Mouse (Mus musculus) liver, adult 2 months (tissue): ENCODE data around the gene Tnnt1. TPM values are rescaled to one million over a fixed set of nuclear protein-coding genes. Genes with fewer than 3 reads are reported as not detected.
"Not testable (repeated sequence)": the region's sequence is repeated elsewhere in the genome, so short reads cannot be mapped to it uniquely, and the experiment has no call there.

Experiments
- DNase-seq: peaks from one replicate; pipeline ENCODE4 v3.0.0-alpha.2; 2011; ENCODE audit warnings: low read depth, low spot score; ENCODE audit errors: extremely low read depth
- H3K27ac ChIP-seq: fragments of 200-500 bp; replicated peaks from 2 replicates; pipeline ENCODE4 v1.5.1; 2012; ENCODE audit warnings: low read depth, mild to moderate bottlenecking, control low read depth, inconsistent platforms, low read length; ENCODE audit not compliant: insufficient read depth
- H3K27me3 ChIP-seq: fragments of 200-500 bp; 2 replicates; pipeline ENCODE4 v1.6.1; 2012; ENCODE audit warnings: mild to moderate bottlenecking, moderate library complexity, low read length, inconsistent platforms; ENCODE audit not compliant: control insufficient read depth, insufficient read depth
- H3K36me3 ChIP-seq: fragments of 200-500 bp; 2 replicates; pipeline ENCODE4 v1.6.1; 2012; ENCODE audit warnings: low read length, inconsistent platforms; ENCODE audit not compliant: control insufficient read depth, insufficient read depth
- H3K4me1 ChIP-seq: fragments of 200-500 bp; 2 replicates; pipeline ENCODE4 v1.6.1; 2011; ENCODE audit warnings: low read length; ENCODE audit not compliant: control insufficient read depth, insufficient read depth
- H3K4me3 ChIP-seq: fragments of 200-500 bp; 2 replicates; pipeline ENCODE4 v1.5.1; 2011; ENCODE audit warnings: low read depth, mild to moderate bottlenecking, control low read depth, low read length, moderate library complexity; ENCODE audit not compliant: insufficient read depth
- H3K79me2 ChIP-seq: fragments of 200-500 bp; 2 replicates; pipeline ENCODE4 v1.6.1; 2012; ENCODE audit warnings: inconsistent platforms, mild to moderate bottlenecking, low read length, moderate library complexity; ENCODE audit not compliant: control insufficient read depth, insufficient read depth
- H3K9ac ChIP-seq: fragments of 200-500 bp; 2 replicates; pipeline ENCODE4 v1.6.1; 2012; ENCODE audit warnings: low read depth, mild to moderate bottlenecking, control low read depth, inconsistent platforms, low read length
- CTCF ChIP-seq: fragments of 200-500 bp; IDR thresholded peaks from 2 replicates; pipeline ENCODE4 v1.5.1; 2011; ENCODE audit warnings: low read depth, low read length, control low read depth
- POLR2A ChIP-seq: fragments of 200-500 bp; IDR thresholded peaks from 2 replicates; pipeline ENCODE4 v1.6.1; 2011; ENCODE audit warnings: low read length, control low read depth; ENCODE audit not compliant: insufficient read depth; ENCODE audit errors: extremely low read depth
- WGBS: fragments of 180-500 bp; shearing (Covaris S2); methylation state at CpG from one replicate; pipeline ENCODE4 v1.1.7; 2018; 5-methylcytosine and 5-hydroxymethylcytosine counted together
- polyA plus RNA-seq: library from polyadenylated mRNA; depleted of rRNA; stranded (reverse); fragments of >200 nt; gene quantifications from 2 replicates; pipeline ENCODE4 v1.2.3, GENCODE M21; 2012
- total RNA-seq: library from RNA; depleted of rRNA; stranded (reverse); fragments of >200 nt; gene quantifications from 2 replicates; pipeline ENCODE4 v1.2.3, GENCODE M21; 2014

Tnnt1 gene
- total and polyA plus RNA-seq, 2 experiments, result 0.61 to 2.9 TPM

DNA sequence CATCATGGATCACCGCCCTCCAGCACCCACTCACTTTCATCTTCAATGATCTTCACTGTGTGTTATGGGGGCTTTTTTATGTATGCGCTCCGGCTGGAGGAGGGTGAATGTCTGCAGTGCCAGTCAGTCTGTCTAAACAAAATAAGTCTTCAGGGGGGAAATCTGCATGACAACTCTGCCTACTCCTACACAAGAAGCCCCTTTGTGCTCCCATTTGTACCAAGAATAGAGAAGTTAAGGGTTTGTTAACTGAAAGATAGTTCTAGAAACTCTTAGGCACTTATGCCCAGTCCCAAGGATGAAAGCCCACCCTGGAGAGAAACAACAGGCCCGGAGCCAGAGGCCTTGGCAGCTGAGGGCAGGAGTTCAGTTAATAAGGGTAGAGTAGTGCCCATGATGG lies 20.2 kb upstream of the Tnnt1 start:
- no peaks in the 10 kb centered on the region for H3K36me3 ChIP-seq
- H3K4me3 ChIP-seq, result no peak overlapping the region
- no peak for TF ChIP-seq POLR2A
- no peak for TF ChIP-seq CTCF
- 89% methylated on average over 4 of the region's 4 CpGs for WGBS
- no peak for DNase-seq
- H3K79me2 ChIP-seq, result no peaks in the 10 kb centered on the region
- H3K27ac ChIP-seq, result no peak overlapping the region
- H3K4me1 ChIP-seq, result no peaks in the 10 kb centered on the region
- no peaks in the 10 kb centered on the region for H3K27me3 ChIP-seq
- no peak overlapping the region for H3K9ac ChIP-seq

DNA sequence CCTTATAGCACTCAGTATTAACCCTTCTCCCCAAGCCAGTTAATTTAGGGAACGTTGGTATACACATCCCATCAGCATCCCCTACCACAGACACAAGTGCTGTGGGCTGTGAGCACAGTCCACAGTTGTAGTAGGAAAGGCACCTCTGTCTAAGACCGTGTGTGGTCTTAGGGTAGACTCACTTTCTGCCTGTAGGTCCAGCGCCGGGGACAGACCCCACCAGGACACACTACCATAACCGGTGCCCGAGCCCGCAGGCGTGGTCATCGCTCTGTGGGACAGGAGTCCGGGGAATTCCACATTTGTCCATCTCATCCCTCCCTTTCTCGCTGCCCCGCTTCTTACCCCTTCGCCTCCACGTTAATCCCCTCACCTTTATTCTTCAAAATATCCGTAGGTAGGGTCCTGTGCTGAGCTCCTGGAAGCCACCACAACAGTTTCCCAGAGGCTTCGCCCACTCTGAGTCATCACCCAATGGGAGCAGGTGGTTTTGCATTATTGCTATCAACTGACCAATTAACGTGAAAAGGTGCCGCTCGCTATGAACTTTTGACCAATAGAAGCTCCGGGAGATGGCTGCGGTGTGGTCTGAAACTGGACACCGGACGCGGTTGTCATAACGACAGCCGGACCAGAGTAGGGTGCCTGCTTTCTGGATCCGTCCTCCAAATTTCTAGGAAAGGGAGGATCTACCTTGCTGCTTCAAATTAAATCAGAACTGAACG lies 16.0 kb upstream of the Tnnt1 start, which contains the start of gene Dnaaf3:
Dnaaf3 (minus strand) TSS at position 449 of the 725 bp plus-strand sequence.
- Histone ChIP-seq H3K4me3 (peak within 1 kb of the TSS; percentile 6; the same call in 1 of the 2 replicates), H3K27me3 (no peaks in the 10 kb centered on the region), H3K9ac (no peak within 1 kb of the TSS), H3K27ac (no peak within 1 kb of the TSS), H3K79me2 (no peaks in the 10 kb centered on the region), H3K36me3 (no peaks in the 10 kb centered on the region), H3K4me1 (no peaks in the 10 kb centered on the region)
- WGBS, result 5% methylated on average over 28 of the region's 28 CpGs
- no peak for TF ChIP-seq POLR2A
- peak; percentile 78 for DNase-seq

DNA sequence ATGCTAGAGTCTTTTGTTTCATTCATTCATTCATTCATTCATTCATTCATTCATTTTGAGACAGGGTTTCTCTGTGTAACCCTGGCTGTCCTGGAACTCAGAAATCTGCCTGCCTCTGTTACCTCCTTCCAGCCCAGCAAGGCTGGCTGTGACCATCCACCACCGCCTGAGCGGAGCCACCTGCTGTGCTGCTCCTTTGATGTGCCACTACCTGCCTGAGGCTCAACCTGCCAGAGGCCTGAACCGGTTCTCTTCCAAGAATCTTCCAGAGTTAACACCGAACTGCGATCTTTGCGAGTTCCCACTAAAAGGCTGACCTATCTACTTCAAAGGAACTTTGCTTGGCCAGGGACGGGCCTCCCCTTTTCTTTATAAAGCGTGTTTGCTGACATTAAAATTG lies 14.0 kb upstream of the Tnnt1 start:
- not testable (repeated sequence) for H3K9ac ChIP-seq, H3K4me1 ChIP-seq, H3K36me3 ChIP-seq, H3K4me3 ChIP-seq, H3K79me2 ChIP-seq, H3K27me3 ChIP-seq, H3K27ac ChIP-seq, DNase-seq
- WGBS, result 88% methylated on average over 8 of the region's 8 CpGs

DNA sequence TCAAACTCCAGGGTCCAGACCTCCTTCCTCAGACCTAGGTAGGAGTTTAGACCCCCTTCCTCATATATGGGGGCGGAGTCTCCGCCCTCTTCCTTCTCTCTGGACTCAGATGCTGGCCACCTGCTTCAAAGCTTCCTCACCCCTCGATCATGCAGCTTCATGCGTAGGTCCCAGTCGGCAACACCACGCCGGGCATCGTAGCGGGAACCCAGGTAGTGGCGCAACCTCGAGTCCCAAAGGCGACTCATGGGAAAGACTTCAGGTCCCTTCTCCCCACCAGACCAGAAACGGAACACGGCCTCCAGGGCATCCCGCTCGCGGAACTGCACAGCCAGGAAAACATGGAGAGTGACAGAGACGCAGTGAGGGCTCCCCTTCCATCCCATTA lies 11.1 kb upstream of the Tnnt1 start:
- WGBS, result 72% methylated on average over 18 of the region's 18 CpGs
- Histone ChIP-seq H3K4me3 (0 out of 2 replicates have a peak overlapping the region, but pooled peaks have one; percentile 10), H3K36me3 (no peaks in the 10 kb centered on the region), H3K27ac (no peak overlapping the region), H3K27me3 (no peaks in the 10 kb centered on the region), H3K79me2 (no peaks in the 10 kb centered on the region), H3K4me1 (peaks cover 2% of the 10 kb centered on the region; the same call in 1 of the 2 replicates), H3K9ac (no peak overlapping the region)
- no peak for TF ChIP-seq CTCF
- no peak for TF ChIP-seq POLR2A
- no peak for DNase-seq

DNA sequence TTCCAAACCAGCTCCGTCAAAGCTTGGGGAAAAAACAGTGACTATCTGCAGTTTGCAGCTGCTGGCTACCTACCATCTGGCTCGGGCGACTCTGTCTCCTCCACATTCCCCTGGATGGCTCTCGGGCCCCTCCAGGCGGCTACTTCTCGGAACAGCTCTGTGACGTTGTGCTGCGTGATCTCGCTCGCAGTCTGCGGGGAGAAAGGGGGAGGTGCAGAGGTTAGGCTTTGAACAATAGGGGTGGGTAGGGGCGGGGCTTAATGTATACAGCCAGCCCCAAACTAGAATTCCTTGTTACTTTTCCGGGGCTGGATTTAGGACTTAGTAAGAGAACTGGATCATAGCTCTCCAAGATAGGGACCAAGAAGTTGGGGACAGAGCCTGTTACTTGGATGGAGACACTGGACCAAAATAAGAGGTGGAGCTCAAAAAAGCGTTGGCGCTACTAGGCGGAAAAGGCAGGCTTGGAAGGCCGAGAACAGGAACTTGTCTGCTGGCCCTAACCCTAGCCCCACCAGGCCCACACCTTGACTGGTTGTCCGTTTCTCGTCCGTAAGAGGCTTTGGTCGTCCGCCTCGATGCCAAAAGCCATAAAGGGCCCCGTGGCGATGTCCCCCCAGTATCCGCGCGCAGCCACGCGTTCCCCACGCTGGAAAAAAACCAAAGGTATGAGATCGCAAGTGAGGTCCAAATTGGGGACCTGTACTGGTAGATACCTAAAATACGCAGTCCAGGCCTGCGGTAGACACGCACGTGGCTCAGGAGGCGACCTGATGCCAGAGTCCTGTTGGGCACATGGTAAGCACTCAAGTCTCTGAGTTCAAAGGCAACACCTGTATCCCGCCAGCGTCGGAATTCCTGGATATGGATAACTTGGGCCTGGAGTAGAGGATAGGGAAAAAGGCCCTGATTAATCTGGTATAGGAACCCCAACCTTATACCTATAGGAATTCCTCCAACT lies 10.4 kb upstream of the Tnnt1 start:
- TF ChIP-seq CTCF, result peak; percentile 64
- TF ChIP-seq POLR2A, result no peak

More for the DNA sequence above, 10.4 kb upstream of the Tnnt1 start:
- Histone ChIP-seq H3K79me2 (no peaks in the 10 kb centered on the region), H3K4me3 (peak overlapping the region; percentile 54), H3K36me3 (no peaks in the 10 kb centered on the region), H3K27ac (no peak overlapping the region), H3K4me1 (peaks cover 2% of the 10 kb centered on the region; the same call in 1 of the 2 replicates), H3K9ac (peak overlapping the region; percentile 58), H3K27me3 (no peaks in the 10 kb centered on the region)
- WGBS, result 36% methylated on average over 40 of the region's 40 CpGs
- peak; percentile 10 for DNase-seq
